Mouse (Mus musculus): ENCODE measurements around the gene Olfr509. TPM values are rescaled to one million over a fixed set of nuclear protein-coding genes. Genes with fewer than 3 reads are reported as not detected.
"Not testable (repeated sequence)": the region's sequence is repeated elsewhere in the genome, so short reads cannot be mapped to it uniquely, and the experiment has no call there.

Olfr509 gene
- polyA plus RNA-seq, 1 experiment from 2014 or later, result not detected

DNA sequence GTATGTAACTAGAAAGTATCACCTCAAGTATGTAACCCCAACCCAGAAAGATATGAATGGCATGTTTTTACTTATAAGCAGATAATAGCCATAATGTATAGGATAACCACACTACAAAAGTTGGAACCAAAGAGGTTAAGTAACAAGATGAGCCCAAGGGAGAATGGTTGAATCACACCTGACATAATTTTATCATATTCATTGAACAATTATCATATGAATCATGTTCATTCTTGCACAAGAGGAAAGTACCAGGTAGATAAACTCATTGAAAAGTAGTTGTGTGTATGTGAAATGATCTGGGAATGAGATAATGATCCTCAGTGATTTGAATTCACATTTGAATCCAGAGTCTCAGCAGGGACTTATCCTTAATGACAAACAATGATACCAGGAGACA, 41.2 kb downstream of the Olfr509 start, which contains the start of gene Olfr506:
TSS of gene Olfr506 (plus strand) at position 301 of the 400 bp plus-strand sequence.
- ATAC-seq (ENCODE audit: insufficient read depth, low FRiP score, low TSS enrichment) (no peak), DNase-seq (ENCODE audit: low spot score) (no peak)
- no peaks in the 10 kb centered on the region for H3K27me3 ChIP-seq (ENCODE audit: control insufficient read depth, insufficient read depth, low read length)

GRCm38 (mm10) chr7:108601916-108602315, 49.8 kb downstream of the Olfr509 start:
- H3K4me3 ChIP-seq (ENCODE audit: low read depth, low read length); H3K27me3 ChIP-seq (ENCODE audit: control insufficient read depth, insufficient read depth, low read length); H3K4me2 ChIP-seq (ENCODE audit: low read depth); DNase-seq (ENCODE audit: low spot score); H3K4me1 ChIP-seq (ENCODE audit: control insufficient read depth, insufficient read depth, low read length); ATAC-seq (ENCODE audit: insufficient read depth, low FRiP score, low TSS enrichment); H3K27ac ChIP-seq (ENCODE audit: low read depth, low read length); H3K9ac ChIP-seq (ENCODE audit: low read length); H3K36me3 ChIP-seq (ENCODE audit: control insufficient read depth, insufficient read depth, low read length); H3K9me3 ChIP-seq (ENCODE audit: control insufficient read depth, low read length): not testable (repeated sequence)
- WGBS, result 84% methylated on average over 3 of the region's 3 CpGs

More for the DNA sequence above, 41.2 kb downstream of the Olfr509 start, which contains the start of gene Olfr506:
- no peaks in the 10 kb centered on the region for H3K4me1 ChIP-seq (ENCODE audit: control insufficient read depth, insufficient read depth, low read length)
- H3K9me3 ChIP-seq (ENCODE audit: control insufficient read depth, low read length), result no peaks in the 10 kb centered on the region
- no peaks in the 10 kb centered on the region for H3K36me3 ChIP-seq (ENCODE audit: control insufficient read depth, insufficient read depth, low read length)
- H3K9ac ChIP-seq (ENCODE audit: low read length), result no peak within 1 kb of the TSS
- no peak within 1 kb of the TSS for H3K4me2 ChIP-seq (ENCODE audit: low read depth)
- H3K4me3 ChIP-seq (ENCODE audit: low read depth, low read length), result no peak within 1 kb of the TSS
- no peak within 1 kb of the TSS for H3K27ac ChIP-seq (ENCODE audit: low read depth, low read length)

Other genes starting within 250 kb of the Olfr509 start
- not detected in 2 replicates for gene Olfr497, start 231.5 kb downstream of the Olfr509 start, polyA plus RNA-seq (2014; fragmentation: Nextera tagmentation; extraction: Ambion mirVana)
- not detected in 2 replicates for gene Olfr498, start 186.6 kb downstream of the Olfr509 start, polyA plus RNA-seq (2014; fragmentation: Nextera tagmentation; extraction: Ambion mirVana)
- gene Olfr502, start 126.8 kb downstream of the Olfr509 start, polyA plus RNA-seq (2014; fragmentation: Nextera tagmentation; extraction: Ambion mirVana), result not detected in 2 replicates
- not detected in 2 replicates for gene Olfr503, start 107.4 kb downstream of the Olfr509 start, polyA plus RNA-seq (2014; fragmentation: Nextera tagmentation; extraction: Ambion mirVana)
- gene Olfr504, start 86.1 kb downstream of the Olfr509 start, polyA plus RNA-seq (2014; fragmentation: Nextera tagmentation; extraction: Ambion mirVana), result not detected in 2 replicates
- not detected in 2 replicates for gene Olfr506, start 41.1 kb downstream of the Olfr509 start, polyA plus RNA-seq (2014; fragmentation: Nextera tagmentation; extraction: Ambion mirVana)
- not detected in 2 replicates for gene Olfr507, start 30.1 kb downstream of the Olfr509 start, polyA plus RNA-seq (2014; fragmentation: Nextera tagmentation; extraction: Ambion mirVana)
- gene Olfr508, start 21.9 kb downstream of the Olfr509 start, polyA plus RNA-seq (2014; fragmentation: Nextera tagmentation; extraction: Ambion mirVana), result not detected in 2 replicates
- gene Olfr510, start 14.5 kb upstream of the Olfr509 start, polyA plus RNA-seq (2014; fragmentation: Nextera tagmentation; extraction: Ambion mirVana), result not detected in 2 replicates
- gene Olfr512, start 61.4 kb upstream of the Olfr509 start, polyA plus RNA-seq (2014; fragmentation: Nextera tagmentation; extraction: Ambion mirVana), result not detected in 2 replicates
- not detected in 2 replicates for gene Olfr513, start 99.1 kb upstream of the Olfr509 start, polyA plus RNA-seq (2014; fragmentation: Nextera tagmentation; extraction: Ambion mirVana)
- gene Olfr514, start 174.1 kb upstream of the Olfr509 start, polyA plus RNA-seq (2014; fragmentation: Nextera tagmentation; extraction: Ambion mirVana), result not detected in 2 replicates
- gene Olfr516, start 198.6 kb upstream of the Olfr509 start, polyA plus RNA-seq (2014; fragmentation: Nextera tagmentation; extraction: Ambion mirVana), result not detected in 2 replicates
- not detected in 2 replicates for gene Olfr517, start 220.5 kb upstream of the Olfr509 start, polyA plus RNA-seq (2014; fragmentation: Nextera tagmentation; extraction: Ambion mirVana)
- not detected in 2 replicates for gene Olfr518, start 233.1 kb upstream of the Olfr509 start, polyA plus RNA-seq (2014; fragmentation: Nextera tagmentation; extraction: Ambion mirVana)
- gene Olfr519, start 242.5 kb upstream of the Olfr509 start, polyA plus RNA-seq (2014; fragmentation: Nextera tagmentation; extraction: Ambion mirVana), result not detected in 2 replicates